Mouse (Mus musculus) embryo, embryonic 10.5 days (tissue): ENCODE results near the gene Kcnj1.
A peak's percentile ranks its signal among the peaks of the same experiment; 100 is the strongest.

Experiments used
- DNase-seq: peaks from one replicate; pipeline ENCODE4 v3.0.0-alpha.2; 2015; ENCODE audit warnings: low spot score

Kcnj1 gene

GRCm38 (mm10) chr9:32400212-32400611 lies 27.9 kb downstream of the Kcnj1 start:
- no peak for DNase-seq

GRCm38 (mm10) chr9:32400662-32401161 lies 28.4 kb downstream of the Kcnj1 start:
- peak; percentile 18 for DNase-seq

- peak; percentile 89 for DNase-seq
These were observed 33.1 kb downstream of the Kcnj1 start for GRCm38 (mm10) chr9:32405191-32405925.

GRCm38 (mm10) chr9:32408730-32409059 lies 36.4 kb downstream of the Kcnj1 start:
- DNase-seq, result no peak

- peak; percentile 80 for DNase-seq
These were observed 37.0 kb downstream of the Kcnj1 start for GRCm38 (mm10) chr9:32409060-32409961.

- no peak for DNase-seq
These were observed 38.4 kb downstream of the Kcnj1 start for GRCm38 (mm10) chr9:32410671-32411070.

- no peak for DNase-seq
These were observed 39.2 kb downstream of the Kcnj1 start for GRCm38 (mm10) chr9:32411507-32411906.

- DNase-seq, result no peak
These were observed 40.7 kb downstream of the Kcnj1 start for GRCm38 (mm10) chr9:32412836-32413580.

- DNase-seq, result no peak
These were observed 42.7 kb downstream of the Kcnj1 start for GRCm38 (mm10) chr9:32414956-32415355.

GRCm38 (mm10) chr9:32415952-32416351 lies 43.7 kb downstream of the Kcnj1 start:
- DNase-seq, result no peak

- peak; percentile 54 for DNase-seq
These were observed 45.3 kb downstream of the Kcnj1 start for GRCm38 (mm10) chr9:32417466-32418116.

- no peak for DNase-seq
These were observed 48.4 kb downstream of the Kcnj1 start for GRCm38 (mm10) chr9:32420711-32421110.

- DNase-seq, result no peak
These were observed 53.0 kb downstream of the Kcnj1 start for GRCm38 (mm10) chr9:32425321-32425720.

- no peak for DNase-seq
These were observed 58.8 kb downstream of the Kcnj1 start for GRCm38 (mm10) chr9:32431061-32431460.

- no peak for DNase-seq
These were observed 62.2 kb downstream of the Kcnj1 start for GRCm38 (mm10) chr9:32434241-32435213.

GRCm38 (mm10) chr9:32443115-32443514 lies 70.8 kb downstream of the Kcnj1 start:
- DNase-seq, result no peak

- DNase-seq, result peak; percentile 63
These were observed 71.5 kb downstream of the Kcnj1 start for GRCm38 (mm10) chr9:32443817-32444216.

- no peak for DNase-seq
These were observed 72.3 kb downstream of the Kcnj1 start for GRCm38 (mm10) chr9:32444453-32445201.

GRCm38 (mm10) chr9:32445789-32446188 lies 73.5 kb downstream of the Kcnj1 start:
- DNase-seq, result peak; percentile 65

GRCm38 (mm10) chr9:32448766-32449165 lies 76.5 kb downstream of the Kcnj1 start:
- DNase-seq, result no peak
